Mouse (Mus musculus) cerebral cortex, adult 2 months (tissue): ENCODE measurements around the gene Trio.

Experiments used
- whole genome bisulfite sequencing: fragments of 180-500 bp; shearing (Covaris S2); methylation state at CpG from one replicate; pipeline ENCODE4 v1.1.7; 2018; 5-methylcytosine and 5-hydroxymethylcytosine counted together

Gene Trio

DNA sequence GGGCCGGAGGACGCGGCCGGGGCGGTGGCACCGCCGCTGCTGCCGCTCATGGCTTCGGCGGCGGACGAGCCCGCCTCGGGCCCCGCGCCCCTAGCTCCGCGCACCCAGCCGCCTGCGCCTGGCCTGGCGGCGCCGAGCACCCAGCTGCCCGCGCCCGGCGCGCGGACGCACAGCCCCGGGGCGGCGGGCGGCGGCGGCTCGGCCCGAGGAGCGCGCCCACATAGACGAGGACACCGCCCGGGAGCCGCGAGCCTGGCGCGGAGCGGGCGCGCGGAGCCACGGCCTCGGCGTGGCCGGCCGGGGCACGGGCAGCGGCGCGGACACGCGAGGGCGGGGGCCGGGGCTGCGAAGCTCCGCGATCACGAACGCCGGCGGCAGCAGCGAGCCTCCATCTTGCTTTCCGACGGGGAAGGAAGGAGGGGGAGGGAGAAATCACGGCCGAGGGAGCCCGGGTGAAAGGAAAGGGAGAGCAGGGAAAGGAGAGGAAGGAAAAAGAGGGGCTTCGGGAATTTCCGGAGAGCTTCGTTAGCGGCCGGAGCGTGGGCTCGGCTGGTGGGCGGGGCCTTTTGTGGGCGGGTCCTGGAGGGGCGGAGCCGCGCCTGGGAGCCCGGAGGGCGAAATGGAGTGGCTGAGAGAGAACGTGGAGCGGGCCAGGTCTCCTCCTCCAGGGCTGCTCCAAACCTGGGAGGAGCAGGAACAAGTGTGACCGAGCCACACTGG is at the start of gene Trio:
Gene Trio, minus strand, starts transcription at position 402 of the 720 bp plus-strand sequence.
- 2% methylated on average over 94 of the region's 94 CpGs for WGBS

- WGBS = 86% methylated on average over 4 of the region's 4 CpGs
Observed at GRCm38 (mm10) chr15:28074416-28074970, 48.8 kb upstream of the Trio start.

GRCm38 (mm10) chr15:28071601-28072000 is 46.0 kb upstream of the Trio start:
- 63% methylated on average over 7 of the region's 7 CpGs for WGBS

DNA sequence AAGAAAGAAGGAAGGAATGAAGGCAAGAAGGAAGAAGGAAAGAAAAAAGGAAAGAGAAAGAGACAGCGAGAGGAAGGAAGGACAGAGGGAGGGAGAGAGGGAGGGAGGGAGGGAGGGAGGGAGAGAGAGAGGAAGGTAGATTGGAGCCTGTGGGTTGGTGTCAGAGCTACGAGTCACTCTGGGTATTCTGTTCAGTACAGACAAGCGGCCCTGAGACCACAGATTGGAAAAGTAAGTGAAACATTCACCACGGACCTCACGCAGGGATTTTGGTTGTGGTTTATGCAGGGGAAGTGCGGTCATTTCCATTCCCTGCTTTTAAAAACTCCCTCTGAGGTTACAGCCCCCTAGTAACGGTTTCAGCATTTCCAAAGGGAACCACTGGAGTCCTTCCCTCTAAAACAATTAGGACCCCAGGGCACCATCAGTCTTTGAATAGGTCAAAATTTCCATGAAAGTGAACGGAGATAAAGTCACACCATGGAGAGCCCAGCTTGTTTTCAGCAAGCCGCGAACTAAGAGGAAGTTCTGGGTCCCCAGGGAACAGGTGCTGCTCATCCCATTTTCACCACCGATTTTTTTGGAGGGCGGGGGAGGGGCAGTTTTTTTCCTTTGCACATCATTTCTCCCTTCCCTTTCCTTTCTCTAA is 45.2 kb upstream of the Trio start:
- 13% methylated on average over 12 of the region's 12 CpGs for WGBS

GRCm38 (mm10) chr15:28070221-28070620 is 44.6 kb upstream of the Trio start:
- 77% methylated on average over 5 of the region's 5 CpGs for WGBS

DNA sequence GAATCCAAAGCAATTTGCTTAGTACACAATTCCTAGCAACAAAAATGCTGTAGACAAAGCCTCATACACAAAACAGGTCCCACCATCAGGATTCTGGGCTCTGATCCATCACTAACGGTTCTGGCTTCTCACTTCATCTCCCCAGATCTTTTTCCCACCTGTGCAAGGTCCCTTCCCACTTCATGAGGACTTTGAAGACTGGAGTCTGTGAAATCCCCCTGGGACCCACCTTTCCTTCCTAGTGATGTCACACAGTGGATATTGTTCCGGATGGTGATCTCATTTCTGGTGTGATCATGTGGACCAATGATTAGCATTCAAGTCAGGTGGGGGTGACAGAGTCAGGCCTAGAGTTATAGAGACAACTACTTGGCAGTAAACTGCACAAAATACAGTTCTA is 40.8 kb upstream of the Trio start:
- 73% methylated on average over 2 of the region's 2 CpGs for WGBS

GRCm38 (mm10) chr15:28065572-28065971 is 39.9 kb upstream of the Trio start:
- WGBS = 86% methylated on average over 5 of the region's 5 CpGs

- 67% methylated on average over 1 of the region's 1 CpGs for WGBS
Observed at GRCm38 (mm10) chr15:28064733-28065088, 39.1 kb upstream of the Trio start.

- 89% methylated on average over 13 of the region's 13 CpGs for WGBS
Observed at GRCm38 (mm10) chr15:28064081-28064732, 38.6 kb upstream of the Trio start.

DNA sequence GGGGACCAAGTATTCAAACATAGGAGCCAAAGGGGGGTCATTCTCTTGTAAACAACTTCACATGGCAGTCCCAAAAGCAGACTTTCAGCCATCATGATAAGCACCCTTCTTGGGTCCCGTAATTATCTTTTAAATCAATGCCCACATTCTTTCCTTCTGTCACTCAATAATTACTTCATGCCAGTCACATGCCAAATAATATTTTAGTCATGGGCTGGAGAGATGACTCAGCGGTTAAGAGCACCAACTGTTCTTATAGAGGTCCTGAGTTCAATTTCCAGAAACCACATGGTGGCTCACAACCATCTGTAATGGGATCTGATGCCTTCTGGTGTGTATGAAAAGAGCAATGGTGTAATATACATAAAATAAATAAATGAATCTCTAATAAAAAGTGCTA is 37.8 kb upstream of the Trio start:
- 97% methylated on average over 2 of the region's 2 CpGs for WGBS

GRCm38 (mm10) chr15:28062016-28062415 is 36.4 kb upstream of the Trio start:
- WGBS = 96% methylated on average over 3 of the region's 3 CpGs

DNA sequence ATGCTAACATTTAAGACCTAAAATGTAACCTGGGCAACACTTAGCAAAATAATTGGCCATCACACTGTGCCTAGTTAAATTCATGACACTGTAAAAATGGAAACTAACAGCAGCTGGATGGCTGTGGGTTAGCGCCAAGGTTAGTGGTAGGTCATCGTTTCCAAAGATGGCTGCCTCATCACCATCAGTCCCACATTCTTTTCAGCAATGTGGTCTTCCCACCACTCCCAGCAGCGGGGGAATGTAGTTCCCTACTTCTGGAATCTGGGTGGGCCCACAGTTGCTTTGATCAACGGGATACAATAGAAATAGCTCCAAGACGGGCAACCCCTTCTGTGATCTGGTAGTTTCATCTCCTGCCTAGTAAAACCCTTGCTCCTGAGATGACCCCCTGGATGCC is 35.3 kb upstream of the Trio start:
- WGBS = 88% methylated on average over 5 of the region's 5 CpGs

DNA sequence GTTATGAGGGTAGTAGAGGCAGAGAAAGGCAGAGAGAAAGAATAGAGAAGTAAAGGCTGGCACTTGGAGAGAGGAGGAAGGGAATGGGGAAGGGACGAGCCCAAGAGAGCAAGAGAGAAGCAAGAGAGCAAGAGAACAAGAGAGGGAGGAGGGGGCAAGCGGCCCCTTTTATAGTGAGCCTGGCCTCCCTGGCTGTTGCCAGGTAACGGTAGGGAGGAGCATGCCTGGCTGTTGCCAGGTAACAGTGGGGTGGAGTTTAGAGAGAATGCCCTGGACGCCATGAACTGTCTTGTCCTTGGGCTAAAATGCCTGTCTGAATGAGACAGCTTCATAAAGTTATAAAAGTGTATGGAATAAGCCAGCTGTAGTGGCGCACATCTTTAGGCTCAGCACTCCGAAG is 34.8 kb upstream of the Trio start:
- WGBS = 73% methylated on average over 6 of the region's 6 CpGs

GRCm38 (mm10) chr15:28057545-28057944 is 31.9 kb upstream of the Trio start:
- WGBS = 73% methylated on average over 5 of the region's 5 CpGs

- WGBS = 93% methylated on average over 1 of the region's 1 CpGs
Observed at GRCm38 (mm10) chr15:28054731-28055130, 29.1 kb upstream of the Trio start.

DNA sequence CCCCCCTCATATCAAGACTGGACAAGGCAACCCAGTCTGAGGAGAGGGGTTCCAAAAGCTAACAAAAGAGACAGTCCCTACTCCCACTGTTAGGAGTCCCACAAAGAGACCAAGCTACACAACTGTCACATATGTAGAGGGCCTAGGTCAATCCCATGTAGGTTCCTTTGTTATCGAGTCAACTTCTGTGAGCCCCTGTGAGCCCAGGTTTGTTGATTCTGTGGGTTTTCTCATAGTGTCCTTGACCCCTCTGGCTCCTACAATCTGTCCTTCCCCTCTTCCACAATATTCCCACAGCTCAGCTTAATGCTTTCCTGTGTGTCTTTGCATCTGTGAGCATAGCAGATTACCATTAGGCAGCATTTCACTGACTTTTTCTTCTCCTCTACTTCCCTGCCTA is 28.5 kb upstream of the Trio start:
- 56% methylated on average over 1 of the region's 1 CpGs for WGBS

- WGBS = 80% methylated on average over 6 of the region's 6 CpGs
Observed at GRCm38 (mm10) chr15:28053226-28053625, 27.6 kb upstream of the Trio start.

GRCm38 (mm10) chr15:28051811-28052210 is 26.2 kb upstream of the Trio start:
- 69% methylated on average over 4 of the region's 4 CpGs for whole genome bisulfite sequencing

GRCm38 (mm10) chr15:28051104-28051625 is 25.5 kb upstream of the Trio start:
- 43% methylated on average over 18 of the region's 18 CpGs for WGBS

DNA sequence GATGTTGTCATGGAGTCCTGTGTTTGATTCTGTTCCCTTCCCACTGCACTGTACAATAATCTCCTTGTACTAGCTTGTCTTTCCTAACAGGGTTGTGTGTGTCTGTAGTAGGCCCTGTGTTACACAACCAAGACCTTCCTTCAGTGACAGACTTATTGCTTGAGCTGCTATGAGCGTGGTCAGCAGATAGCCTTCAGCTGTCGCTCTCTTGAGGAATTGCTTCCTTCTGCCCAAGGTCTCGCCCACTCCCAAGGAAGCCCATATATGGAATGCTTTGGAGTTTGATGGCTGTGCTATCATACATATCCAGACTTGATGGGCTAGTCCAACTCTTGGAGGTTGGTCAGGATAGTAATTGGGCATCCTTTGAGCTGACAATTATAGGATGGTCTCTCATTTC is 22.1 kb upstream of the Trio start:
- WGBS = 94% methylated on average over 3 of the region's 3 CpGs

GRCm38 (mm10) chr15:28041158-28041865 is 15.7 kb upstream of the Trio start:
- 29% methylated on average over 9 of the region's 9 CpGs for WGBS

DNA sequence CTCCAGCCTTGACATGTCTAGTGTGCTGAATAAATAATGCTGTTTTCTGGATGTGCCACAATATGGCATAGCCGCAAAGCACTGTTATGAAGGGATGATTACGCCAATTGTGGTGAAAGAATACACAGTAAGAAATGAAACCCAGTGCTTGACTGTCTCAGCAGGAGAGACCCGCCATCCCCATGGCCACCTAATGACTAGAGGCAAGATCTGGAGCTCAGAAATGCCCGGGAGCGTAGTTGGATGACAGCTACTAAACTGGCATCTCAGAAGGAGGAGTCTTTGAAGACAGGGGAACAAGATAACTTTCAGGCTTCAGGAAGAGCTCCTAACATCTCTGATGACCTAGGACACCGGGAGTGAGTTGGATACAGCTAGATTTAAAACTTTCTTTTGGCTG is 12.0 kb upstream of the Trio start:
- 88% methylated on average over 6 of the region's 6 CpGs for WGBS
